Mouse (Mus musculus) liver, adult 2 months (tissue): Measurements from ENCODE around the gene Phldb3. TPM values are rescaled to one million over a fixed set of nuclear protein-coding genes. Genes with fewer than 3 reads are reported as not detected.

Source experiments
- DNase-seq: peaks from one replicate; pipeline ENCODE4 v3.0.0-alpha.2; 2011; ENCODE audit warnings: low read depth, low spot score; ENCODE audit errors: extremely low read depth
- H3K27ac ChIP-seq: fragments of 200-500 bp; replicated peaks from 2 replicates; pipeline ENCODE4 v1.5.1; 2012; ENCODE audit warnings: low read depth, mild to moderate bottlenecking, control low read depth, inconsistent platforms, low read length; ENCODE audit not compliant: insufficient read depth
- H3K27me3 ChIP-seq: fragments of 200-500 bp; 2 replicates; pipeline ENCODE4 v1.6.1; 2012; ENCODE audit warnings: mild to moderate bottlenecking, moderate library complexity, low read length, inconsistent platforms; ENCODE audit not compliant: control insufficient read depth, insufficient read depth
- H3K36me3 ChIP-seq: fragments of 200-500 bp; 2 replicates; pipeline ENCODE4 v1.6.1; 2012; ENCODE audit warnings: low read length, inconsistent platforms; ENCODE audit not compliant: control insufficient read depth, insufficient read depth
- H3K4me1 ChIP-seq: fragments of 200-500 bp; 2 replicates; pipeline ENCODE4 v1.6.1; 2011; ENCODE audit warnings: low read length; ENCODE audit not compliant: control insufficient read depth, insufficient read depth
- H3K4me3 ChIP-seq: fragments of 200-500 bp; 2 replicates; pipeline ENCODE4 v1.5.1; 2011; ENCODE audit warnings: low read depth, mild to moderate bottlenecking, control low read depth, low read length, moderate library complexity; ENCODE audit not compliant: insufficient read depth
- H3K79me2 ChIP-seq: fragments of 200-500 bp; 2 replicates; pipeline ENCODE4 v1.6.1; 2012; ENCODE audit warnings: inconsistent platforms, mild to moderate bottlenecking, low read length, moderate library complexity; ENCODE audit not compliant: control insufficient read depth, insufficient read depth
- H3K9ac ChIP-seq: fragments of 200-500 bp; 2 replicates; pipeline ENCODE4 v1.6.1; 2012; ENCODE audit warnings: low read depth, mild to moderate bottlenecking, control low read depth, inconsistent platforms, low read length
- CTCF ChIP-seq: fragments of 200-500 bp; IDR thresholded peaks from 2 replicates; pipeline ENCODE4 v1.5.1; 2011; ENCODE audit warnings: low read depth, low read length, control low read depth
- POLR2A ChIP-seq: fragments of 200-500 bp; IDR thresholded peaks from 2 replicates; pipeline ENCODE4 v1.6.1; 2011; ENCODE audit warnings: low read length, control low read depth; ENCODE audit not compliant: insufficient read depth; ENCODE audit errors: extremely low read depth
- WGBS: fragments of 180-500 bp; shearing (Covaris S2); methylation state at CpG from one replicate; pipeline ENCODE4 v1.1.7; 2018; 5-methylcytosine and 5-hydroxymethylcytosine counted together
- polyA plus RNA-seq: library from polyadenylated mRNA; depleted of rRNA; stranded (reverse); fragments of >200 nt; gene quantifications from 2 replicates; pipeline ENCODE4 v1.2.3, GENCODE M21; 2012
- total RNA-seq: library from RNA; depleted of rRNA; stranded (reverse); fragments of >200 nt; gene quantifications from 2 replicates; pipeline ENCODE4 v1.2.3, GENCODE M21; 2014

Phldb3 gene
- total and polyA plus RNA-seq, 2 experiments, result 1.4 to 3.5 TPM

- 78% methylated on average over 4 of the region's 4 CpGs for WGBS
- peaks cover 2% of the 10 kb centered on the region; the same call in 1 of the 2 replicates for H3K36me3 ChIP-seq
- H3K4me3 ChIP-seq, result no peak overlapping the region
- H3K27me3 ChIP-seq, result no peaks in the 10 kb centered on the region
- no peaks in the 10 kb centered on the region for H3K79me2 ChIP-seq
- no peaks in the 10 kb centered on the region for H3K4me1 ChIP-seq
- no peak for TF ChIP-seq CTCF
- TF ChIP-seq POLR2A, result no peak
- DNase-seq, result no peak
- no peak overlapping the region for H3K9ac ChIP-seq
- H3K27ac ChIP-seq, result no peak overlapping the region
These were observed 19.1 kb downstream of the Phldb3 start for GRCm38 (mm10) chr7:24629672-24630071.

DNA sequence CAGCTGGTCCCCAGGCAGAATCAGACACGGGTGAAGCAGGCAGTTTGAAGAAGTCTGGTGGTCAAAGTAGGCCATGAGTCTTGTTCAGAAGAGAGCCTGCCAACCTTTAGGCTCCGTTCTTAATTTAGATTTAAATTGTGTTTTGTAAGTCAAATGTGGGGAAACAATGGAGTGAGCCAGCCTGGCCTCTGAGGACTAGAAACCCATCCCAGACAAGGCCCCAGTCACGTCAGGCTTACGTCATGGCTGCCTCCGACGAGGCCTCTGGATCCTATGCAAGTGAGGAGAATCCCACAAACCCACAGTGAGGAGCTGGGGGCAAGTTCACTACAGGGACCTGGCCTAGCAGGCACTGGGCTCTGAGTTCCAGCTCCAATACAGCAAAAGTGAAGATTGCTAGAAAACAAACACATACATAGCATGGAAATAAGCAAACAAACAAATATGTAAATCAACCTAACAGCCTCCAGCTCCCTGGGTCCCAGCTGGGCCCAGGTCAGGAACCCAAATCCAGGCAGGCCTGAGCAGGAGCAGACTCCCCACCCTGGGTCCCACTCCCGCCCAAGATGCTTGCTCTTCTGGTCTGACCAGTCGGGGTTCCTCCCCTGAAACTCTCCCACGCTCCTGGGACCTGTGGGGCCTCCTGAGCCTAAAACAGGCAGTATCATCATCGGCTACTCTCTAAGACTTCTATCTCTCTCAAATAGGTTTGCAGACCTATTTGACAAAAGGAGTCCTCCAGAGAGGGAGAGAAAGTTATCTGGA is 19.7 kb downstream of the Phldb3 start:
- WGBS, result 92% methylated on average over 10 of the region's 10 CpGs
- Histone ChIP-seq H3K4me1 (no peaks in the 10 kb centered on the region), H3K9ac (no peak overlapping the region), H3K27me3 (no peaks in the 10 kb centered on the region), H3K36me3 (peaks cover under 1% of the 10 kb centered on the region; the same call in 1 of the 2 replicates), H3K27ac (no peak overlapping the region), H3K79me2 (no peaks in the 10 kb centered on the region), H3K4me3 (no peak overlapping the region)
- TF ChIP-seq CTCF (no peak), POLR2A (no peak)
- no peak for DNase-seq

- H3K36me3 ChIP-seq, result no peaks in the 10 kb centered on the region
- 26% methylated on average over 15 of the region's 15 CpGs for WGBS
- H3K4me1 ChIP-seq, result peaks cover 5% of the 10 kb centered on the region
- peaks cover 5% of the 10 kb centered on the region; the same call in 1 of the 2 replicates for H3K27me3 ChIP-seq
- TF ChIP-seq CTCF (no peak), POLR2A (no peak)
- no peak within 1 kb of the TSS for H3K27ac ChIP-seq
- H3K4me3 ChIP-seq, result no peak within 1 kb of the TSS
- no peak within 1 kb of the TSS for H3K9ac ChIP-seq
- DNase-seq, result no peak
- no peaks in the 10 kb centered on the region for H3K79me2 ChIP-seq
These were observed 25.7 kb downstream of the Phldb3 start, which contains the start of gene Lypd3 for GRCm38 (mm10) chr7:24636264-24636663. Gene Lypd3, plus strand, starts transcription at chr7:24636550.

DNA sequence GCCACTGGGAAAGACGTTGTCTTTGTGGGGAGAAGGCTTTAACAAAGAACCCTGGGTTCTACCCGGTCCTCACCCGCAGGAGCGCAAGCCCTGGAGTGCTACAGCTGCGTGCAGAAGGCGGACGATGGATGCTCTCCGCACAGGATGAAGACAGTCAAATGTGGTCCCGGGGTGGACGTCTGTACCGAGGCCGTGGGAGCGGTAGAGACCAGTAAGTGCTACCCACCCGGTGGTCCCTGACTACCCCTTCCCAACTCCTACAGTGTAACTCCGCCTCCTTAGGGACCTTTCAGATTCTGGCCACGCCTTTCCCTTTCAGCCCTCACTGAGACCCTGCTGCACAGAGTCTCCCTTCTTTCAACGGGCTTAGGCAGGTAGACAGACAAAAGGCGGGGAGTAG is 26.5 kb downstream of the Phldb3 start:
- H3K9ac ChIP-seq, result no peak overlapping the region
- H3K4me1 ChIP-seq, result peaks cover 5% of the 10 kb centered on the region
- H3K4me3 ChIP-seq, result no peak overlapping the region
- no peak for DNase-seq
- TF ChIP-seq CTCF (no peak), POLR2A (no peak)
- H3K27ac ChIP-seq, result no peak overlapping the region
- H3K79me2 ChIP-seq, result no peaks in the 10 kb centered on the region
- 11% methylated on average over 18 of the region's 18 CpGs for WGBS
- peaks cover 5% of the 10 kb centered on the region; the same call in 1 of the 2 replicates for H3K27me3 ChIP-seq
- H3K36me3 ChIP-seq, result no peaks in the 10 kb centered on the region

GRCm38 (mm10) chr7:24638026-24638856 is 27.7 kb downstream of the Phldb3 start:
- Histone ChIP-seq H3K79me2 (no peaks in the 10 kb centered on the region), H3K4me3 (peak overlapping the region; percentile 48), H3K36me3 (no peaks in the 10 kb centered on the region), H3K9ac (no peak overlapping the region), H3K27me3 (peaks cover 5% of the 10 kb centered on the region; the same call in 1 of the 2 replicates), H3K4me1 (peaks cover 5% of the 10 kb centered on the region), H3K27ac (no peak overlapping the region)
- TF ChIP-seq POLR2A, result no peak
- TF ChIP-seq CTCF, result no peak
- DNase-seq, result peak; percentile 8
- 3% methylated on average over 35 of the region's 35 CpGs for WGBS

DNA sequence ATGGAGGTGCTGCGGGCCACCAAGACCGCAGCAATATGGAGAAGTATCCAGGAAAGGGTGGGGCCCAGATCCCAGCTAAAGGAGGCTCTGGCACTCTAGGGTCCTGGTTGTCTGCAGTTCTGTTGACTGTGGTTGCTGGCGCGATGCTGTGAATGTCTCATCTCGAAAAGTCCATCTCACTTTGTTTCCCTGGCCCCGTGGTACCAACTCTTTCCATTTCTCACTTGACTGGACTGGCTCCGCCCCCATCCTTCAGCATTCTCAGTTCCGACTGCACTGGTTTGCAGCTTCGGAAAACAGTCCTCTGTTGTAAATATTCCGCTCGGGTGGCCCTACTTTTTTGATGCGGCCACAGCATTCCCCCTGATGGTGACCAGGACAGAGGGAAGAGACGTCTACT is 29.9 kb downstream of the Phldb3 start:
- Histone ChIP-seq H3K4me3 (no peak overlapping the region), H3K36me3 (no peaks in the 10 kb centered on the region), H3K27me3 (peaks cover 5% of the 10 kb centered on the region; the same call in 1 of the 2 replicates), H3K79me2 (no peaks in the 10 kb centered on the region), H3K27ac (no peak overlapping the region), H3K9ac (no peak overlapping the region), H3K4me1 (peaks cover 5% of the 10 kb centered on the region)
- DNase-seq, result no peak
- 72% methylated on average over 13 of the region's 13 CpGs for WGBS
- TF ChIP-seq POLR2A (no peak), CTCF (no peak)
